Mouse (Mus musculus) limb, embryonic 12.5 days (tissue): ENCODE data around the gene Gm37240. TPM values are rescaled to one million over a fixed set of nuclear protein-coding genes. Genes with fewer than 3 reads are reported as not detected.

Source experiments
- ATAC-seq: fragments of 200-750 bp; cut with Nextera tagmentation; 2 replicates; pipeline ENCODE4 v1.8.0; 2017; ENCODE audit warnings: low read depth, moderate TSS enrichment; ENCODE audit not compliant: insufficient number of reproducible peaks, insufficient read depth, low FRiP score, low TSS enrichment
- H3K27ac ChIP-seq: fragments of 300-500 bp; sonication (generic); 2 replicates; pipeline ENCODE4 v1.5.1; 2016; ENCODE audit warnings: mild to moderate bottlenecking, moderate library complexity
- H3K27me3 ChIP-seq: fragments of 300-500 bp; sonication (generic); 2 replicates; pipeline ENCODE4 v1.6.1; 2016; ENCODE audit warnings: mild to moderate bottlenecking, moderate library complexity
- H3K36me3 ChIP-seq: fragments of 300-500 bp; sonication (generic); 2 replicates; pipeline ENCODE4 v1.6.1; 2016; ENCODE audit warnings: mild to moderate bottlenecking, moderate library complexity
- H3K4me1 ChIP-seq: fragments of 300-500 bp; sonication (generic); replicated peaks from 2 replicates; pipeline ENCODE4 v1.6.1; 2016
- H3K4me2 ChIP-seq: fragments of 300-500 bp; sonication (generic); 2 replicates; pipeline ENCODE4 v1.6.1; 2016; ENCODE audit warnings: mild to moderate bottlenecking, moderate library complexity
- H3K4me3 ChIP-seq: fragments of 300-500 bp; sonication (generic); replicated peaks from 2 replicates; pipeline ENCODE4 v1.5.1; 2016; ENCODE audit warnings: mild to moderate bottlenecking
- H3K9ac ChIP-seq: fragments of 300-500 bp; sonication (generic); replicated peaks from 2 replicates; pipeline ENCODE4 v1.6.1; 2016; ENCODE audit warnings: mild to moderate bottlenecking, moderate library complexity
- H3K9me3 ChIP-seq: fragments of 300-500 bp; sonication (generic); 2 replicates; pipeline ENCODE4 v1.6.1; 2016; ENCODE audit warnings: mild to moderate bottlenecking, moderate library complexity
- WGBS: fragments of 180-500 bp; shearing (Covaris S2); methylation state at CpG from one replicate; pipeline ENCODE4 v1.1.7; 2016; 5-methylcytosine and 5-hydroxymethylcytosine counted together
- polyA plus RNA-seq: library from polyadenylated mRNA; unstranded; fragments of >200 nt; fragmentation: Nextera tagmentation; extraction: Ambion mirVana; gene quantifications from 2 replicates; pipeline ENCODE4 v1.2.1, GENCODE M21; 2016

Gene Gm37240
- polyA plus RNA-seq, 1 experiment from 2014 or later = 3.4 TPM

GRCm38 (mm10) chr3:85917600-85917999 lies 30.3 kb upstream of the Gm37240 start:
- H3K27me3 ChIP-seq = no peaks in the 10 kb centered on the region

DNA sequence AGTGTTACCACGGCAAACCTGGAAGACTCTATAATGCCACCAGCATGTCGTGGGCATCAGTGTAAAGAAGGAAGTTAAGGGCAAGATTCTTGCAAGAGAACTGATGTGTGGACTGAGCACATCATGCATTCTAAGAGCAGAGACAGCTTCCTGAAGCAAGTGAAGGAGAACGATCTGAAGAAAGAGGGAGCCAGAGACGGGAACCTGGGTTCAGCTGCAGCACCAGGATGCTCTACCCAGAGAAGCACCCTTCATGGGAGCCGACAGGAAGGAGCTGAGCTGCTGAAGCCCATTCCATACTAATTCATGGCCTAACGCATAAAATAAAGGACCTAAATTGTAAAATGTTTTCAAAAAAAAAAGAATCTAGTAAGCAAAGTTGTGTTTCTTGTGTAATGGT lies 27.5 kb upstream of the Gm37240 start:
- Histone ChIP-seq H3K36me3 (no peaks in the 10 kb centered on the region), H3K27me3 (no peaks in the 10 kb centered on the region), H3K4me1 (no peaks in the 10 kb centered on the region), H3K27ac (no peak overlapping the region), H3K9ac (no peak overlapping the region), H3K4me3 (no peak overlapping the region), H3K4me2 (no peak overlapping the region), H3K9me3 (no peaks in the 10 kb centered on the region)
- WGBS = 90% methylated on average over 6 of the region's 6 CpGs
- ATAC-seq = no peak

More at GRCm38 (mm10) chr3:85917600-85917999, 30.3 kb upstream of the Gm37240 start:
- Histone ChIP-seq H3K9ac (no peak overlapping the region), H3K36me3 (no peaks in the 10 kb centered on the region), H3K9me3 (no peaks in the 10 kb centered on the region), H3K27ac (no peak overlapping the region), H3K4me1 (no peaks in the 10 kb centered on the region), H3K4me2 (no peak overlapping the region), H3K4me3 (no peak overlapping the region)
- 17% methylated on average over 4 of the region's 4 CpGs for WGBS
- no peak for ATAC-seq

DNA sequence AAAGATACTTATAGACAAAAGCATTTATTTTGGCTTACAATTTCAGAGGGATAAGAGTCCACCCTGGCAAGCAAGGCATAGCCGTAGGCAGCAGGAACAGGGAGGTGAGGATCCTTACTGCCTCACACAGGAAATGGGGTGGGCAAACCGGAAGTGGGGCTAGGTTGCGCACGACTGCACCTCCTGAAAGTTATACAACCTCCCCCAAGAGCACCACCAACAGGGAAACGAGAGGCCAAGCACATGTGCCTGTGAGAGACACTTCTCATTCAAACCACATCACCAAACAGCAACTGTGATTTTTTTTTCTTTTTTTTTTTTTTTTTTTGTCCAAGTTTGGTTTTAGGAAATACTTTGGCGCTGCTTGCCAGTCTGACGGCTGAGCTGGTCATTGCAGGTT lies 19.8 kb upstream of the Gm37240 start:
- no peak for ATAC-seq
- no peaks in the 10 kb centered on the region for H3K36me3 ChIP-seq
- no peaks in the 10 kb centered on the region for H3K4me1 ChIP-seq
- H3K27ac ChIP-seq = no peak overlapping the region
- H3K9ac ChIP-seq = no peak overlapping the region
- WGBS = 83% methylated on average over 7 of the region's 7 CpGs
- no peak overlapping the region for H3K4me3 ChIP-seq
- H3K9me3 ChIP-seq = no peaks in the 10 kb centered on the region
- no peaks in the 10 kb centered on the region for H3K27me3 ChIP-seq
- no peak overlapping the region for H3K4me2 ChIP-seq

- H3K9ac ChIP-seq = no peak overlapping the region
- no peak overlapping the region for H3K27ac ChIP-seq
- H3K4me1 ChIP-seq = no peaks in the 10 kb centered on the region
- H3K27me3 ChIP-seq = no peaks in the 10 kb centered on the region
- no peaks in the 10 kb centered on the region for H3K9me3 ChIP-seq
- no peak overlapping the region for H3K4me3 ChIP-seq
- ATAC-seq = no peak
- no peaks in the 10 kb centered on the region for H3K36me3 ChIP-seq
- no peak overlapping the region for H3K4me2 ChIP-seq
These were observed 17.1 kb upstream of the Gm37240 start for GRCm38 (mm10) chr3:85904371-85904770.

- no peak for ATAC-seq
- Histone ChIP-seq H3K4me1 (no peaks in the 10 kb centered on the region), H3K4me3 (no peak overlapping the region), H3K27ac (no peak overlapping the region), H3K9me3 (no peaks in the 10 kb centered on the region), H3K4me2 (no peak overlapping the region), H3K9ac (no peak overlapping the region), H3K27me3 (no peaks in the 10 kb centered on the region), H3K36me3 (no peaks in the 10 kb centered on the region)
- 95% methylated on average over 5 of the region's 5 CpGs for WGBS
These were observed 7.7 kb upstream of the Gm37240 start for GRCm38 (mm10) chr3:85895020-85895419.

GRCm38 (mm10) chr3:85891571-85891970 lies 4.3 kb upstream of the Gm37240 start:
- H3K4me2 ChIP-seq = no peak overlapping the region
- 69% methylated on average over 1 of the region's 1 CpGs for WGBS
- no peak overlapping the region for H3K4me3 ChIP-seq
- H3K9me3 ChIP-seq = no peaks in the 10 kb centered on the region
- no peaks in the 10 kb centered on the region for H3K36me3 ChIP-seq
- H3K27ac ChIP-seq = no peak overlapping the region
- peaks cover 7% of the 10 kb centered on the region; the same call in 1 of the 2 replicates for H3K27me3 ChIP-seq
- no peak overlapping the region for H3K9ac ChIP-seq
- ATAC-seq = no peak
- H3K4me1 ChIP-seq = peaks cover 5% of the 10 kb centered on the region

- 0 out of 2 replicates have a peak, but pooled peaks cover 3% of the 10 kb centered on the region for H3K9me3 ChIP-seq
These were observed 928 bp upstream of the Gm37240 start for GRCm38 (mm10) chr3:85888221-85888671.

DNA sequence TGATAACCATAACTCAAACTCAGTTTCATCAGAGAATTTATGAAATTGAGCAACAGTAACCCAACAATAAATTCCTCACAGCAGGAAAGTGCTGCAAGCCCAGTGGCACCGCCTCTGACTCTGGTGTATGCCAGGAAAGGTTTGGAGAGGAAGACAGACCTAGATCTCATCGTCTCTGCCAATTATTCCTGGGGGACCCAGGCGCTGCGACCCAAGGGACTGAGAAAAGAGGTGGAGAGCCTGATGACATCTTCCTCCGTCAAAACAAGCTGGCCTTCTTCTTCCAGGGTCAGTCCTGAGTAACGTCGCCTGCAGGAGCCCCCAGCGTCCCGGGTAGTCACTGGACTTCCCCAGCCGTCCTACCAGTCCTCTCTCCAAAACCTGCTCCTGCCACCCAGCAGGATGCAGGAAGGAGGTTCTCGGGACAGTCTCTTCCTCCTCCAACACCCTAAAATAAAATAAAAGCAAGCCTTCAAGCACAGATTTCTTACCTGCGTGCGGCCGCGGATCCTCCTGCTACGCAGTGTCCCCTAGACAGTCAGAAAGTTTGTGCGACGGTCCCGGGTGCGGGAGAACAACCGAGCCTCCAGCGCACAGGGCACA lies 581 bp downstream of the Gm37240 start:
- Histone ChIP-seq H3K36me3 (no peaks in the 10 kb centered on the region), H3K9me3 (0 out of 2 replicates have a peak, but pooled peaks cover 3% of the 10 kb centered on the region), H3K4me1 (peaks cover 8% of the 10 kb centered on the region), H3K4me2 (peak overlapping the region; percentile 88), H3K27me3 (peaks cover 16% of the 10 kb centered on the region), H3K27ac (0 out of 2 replicates have a peak overlapping the region, but pooled peaks have one; percentile 35), H3K9ac (peak overlapping the region; percentile 60), H3K4me3 (peak overlapping the region; percentile 58)
- no peak for ATAC-seq
- WGBS = 3% methylated on average over 22 of the region's 22 CpGs

More at GRCm38 (mm10) chr3:85888221-85888671, 928 bp upstream of the Gm37240 start:
- H3K27me3 ChIP-seq = peaks cover 16% of the 10 kb centered on the region
- H3K9ac ChIP-seq = 0 out of 2 replicates have a peak overlapping the region, but pooled peaks have one; percentile 14
- no peak overlapping the region for H3K27ac ChIP-seq
- no peak for ATAC-seq
- H3K4me2 ChIP-seq = peak overlapping the region; percentile 88
- no peaks in the 10 kb centered on the region for H3K36me3 ChIP-seq
- H3K4me1 ChIP-seq = peaks cover 8% of the 10 kb centered on the region
- peak overlapping the region; percentile 58 for H3K4me3 ChIP-seq
- WGBS = 10% methylated on average over 11 of the region's 11 CpGs

DNA sequence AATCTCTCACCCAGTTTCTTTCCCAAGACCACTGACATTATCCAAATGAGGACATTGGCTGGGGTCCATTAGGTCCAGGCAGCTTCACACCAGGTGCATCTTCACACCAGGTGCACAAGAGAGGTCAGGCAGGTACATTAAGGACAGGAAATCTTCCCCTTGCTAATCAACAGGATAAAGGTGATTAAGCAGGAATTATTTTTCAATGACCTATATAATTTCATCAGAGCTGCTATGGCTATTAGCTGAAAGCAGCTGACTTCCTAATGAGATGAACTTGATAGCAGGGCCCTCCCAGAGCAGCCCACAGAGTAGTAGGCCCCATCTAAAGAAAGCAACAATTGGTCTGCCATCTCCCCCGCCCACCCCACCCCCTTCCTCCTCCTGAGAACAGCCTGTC lies 1.4 kb downstream of the Gm37240 start:
- peak overlapping the region; percentile 88 for H3K4me2 ChIP-seq
- H3K4me3 ChIP-seq = peak overlapping the region; percentile 58
- ATAC-seq = no peak
- H3K9me3 ChIP-seq = 0 out of 2 replicates have a peak, but pooled peaks cover 3% of the 10 kb centered on the region
- H3K36me3 ChIP-seq = no peaks in the 10 kb centered on the region
- H3K9ac ChIP-seq = no peak overlapping the region
- H3K4me1 ChIP-seq = peaks cover 8% of the 10 kb centered on the region
- 56% methylated on average over 1 of the region's 1 CpGs for WGBS
- H3K27ac ChIP-seq = no peak overlapping the region
- peaks cover 16% of the 10 kb centered on the region for H3K27me3 ChIP-seq

DNA sequence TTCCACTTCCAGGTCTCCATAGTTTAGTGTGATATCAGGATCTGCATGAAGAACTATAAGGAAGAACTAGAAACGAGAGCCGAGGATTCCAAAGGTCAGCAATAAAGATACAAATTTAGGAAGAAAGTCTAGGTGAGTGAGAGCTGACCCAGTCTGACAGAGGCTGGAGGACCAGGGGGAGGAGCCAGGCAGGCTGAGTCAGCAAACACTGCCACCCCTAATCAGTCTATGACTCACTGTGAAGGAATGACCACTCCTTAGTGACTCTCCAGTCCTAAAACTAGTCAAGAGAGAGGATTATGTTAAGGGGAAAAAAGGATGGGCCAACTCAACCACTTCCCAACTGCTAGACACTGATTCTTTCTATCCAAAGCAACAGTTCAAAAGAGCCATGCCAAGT lies 6.6 kb downstream of the Gm37240 start:
- no peak overlapping the region for H3K9ac ChIP-seq
- H3K36me3 ChIP-seq = no peaks in the 10 kb centered on the region
- H3K4me1 ChIP-seq = no peaks in the 10 kb centered on the region
- 92% methylated on average over 2 of the region's 2 CpGs for WGBS
- no peaks in the 10 kb centered on the region for H3K27me3 ChIP-seq
- H3K9me3 ChIP-seq = 0 out of 2 replicates have a peak, but pooled peaks cover 3% of the 10 kb centered on the region
- no peak overlapping the region for H3K4me3 ChIP-seq
- no peak overlapping the region for H3K4me2 ChIP-seq
- ATAC-seq = no peak
- H3K27ac ChIP-seq = no peak overlapping the region

GRCm38 (mm10) chr3:85880068-85880467 lies 7.2 kb downstream of the Gm37240 start:
- WGBS = 92% methylated on average over 8 of the region's 8 CpGs
- H3K27ac ChIP-seq = no peak overlapping the region

GRCm38 (mm10) chr3:85878911-85879310 lies 8.4 kb downstream of the Gm37240 start:
- H3K4me1 ChIP-seq = no peaks in the 10 kb centered on the region
- H3K27me3 ChIP-seq = no peaks in the 10 kb centered on the region
- 0 out of 2 replicates have a peak, but pooled peaks cover 2% of the 10 kb centered on the region for H3K9me3 ChIP-seq
- H3K27ac ChIP-seq = no peak overlapping the region
- no peak overlapping the region for H3K4me2 ChIP-seq
- H3K4me3 ChIP-seq = no peak overlapping the region
- H3K36me3 ChIP-seq = no peaks in the 10 kb centered on the region
- no peak for ATAC-seq
- 83% methylated on average over 5 of the region's 5 CpGs for WGBS
- H3K9ac ChIP-seq = no peak overlapping the region

More at GRCm38 (mm10) chr3:85880068-85880467, 7.2 kb downstream of the Gm37240 start:
- H3K9me3 ChIP-seq = 0 out of 2 replicates have a peak, but pooled peaks cover 3% of the 10 kb centered on the region
- H3K27me3 ChIP-seq = no peaks in the 10 kb centered on the region
- no peaks in the 10 kb centered on the region for H3K36me3 ChIP-seq
- no peak overlapping the region for H3K4me3 ChIP-seq
- no peak for ATAC-seq
- no peaks in the 10 kb centered on the region for H3K4me1 ChIP-seq
- H3K9ac ChIP-seq = no peak overlapping the region
- no peak overlapping the region for H3K4me2 ChIP-seq
